Mouse (Mus musculus) B cell, adult 62 days (primary cell): ENCODE measurements around the gene Endog. TPM values are rescaled to one million over a fixed set of nuclear protein-coding genes. Genes with fewer than 3 reads are reported as not detected.

Source experiments
- total RNA-seq: library from RNA; stranded (reverse); gene quantifications from 4 replicates; pipeline ENCODE4 v1.2.4, GENCODE M21; 2023

Endog gene
- 9.1 to 10.6 TPM (median 9.8 TPM) in 4 replicates for total RNA-seq

GRCm38 (mm10) chr2:30171371-30171996, at the start of gene Endog:
Endog (plus strand) TSS chr2:30171493.

DNA sequence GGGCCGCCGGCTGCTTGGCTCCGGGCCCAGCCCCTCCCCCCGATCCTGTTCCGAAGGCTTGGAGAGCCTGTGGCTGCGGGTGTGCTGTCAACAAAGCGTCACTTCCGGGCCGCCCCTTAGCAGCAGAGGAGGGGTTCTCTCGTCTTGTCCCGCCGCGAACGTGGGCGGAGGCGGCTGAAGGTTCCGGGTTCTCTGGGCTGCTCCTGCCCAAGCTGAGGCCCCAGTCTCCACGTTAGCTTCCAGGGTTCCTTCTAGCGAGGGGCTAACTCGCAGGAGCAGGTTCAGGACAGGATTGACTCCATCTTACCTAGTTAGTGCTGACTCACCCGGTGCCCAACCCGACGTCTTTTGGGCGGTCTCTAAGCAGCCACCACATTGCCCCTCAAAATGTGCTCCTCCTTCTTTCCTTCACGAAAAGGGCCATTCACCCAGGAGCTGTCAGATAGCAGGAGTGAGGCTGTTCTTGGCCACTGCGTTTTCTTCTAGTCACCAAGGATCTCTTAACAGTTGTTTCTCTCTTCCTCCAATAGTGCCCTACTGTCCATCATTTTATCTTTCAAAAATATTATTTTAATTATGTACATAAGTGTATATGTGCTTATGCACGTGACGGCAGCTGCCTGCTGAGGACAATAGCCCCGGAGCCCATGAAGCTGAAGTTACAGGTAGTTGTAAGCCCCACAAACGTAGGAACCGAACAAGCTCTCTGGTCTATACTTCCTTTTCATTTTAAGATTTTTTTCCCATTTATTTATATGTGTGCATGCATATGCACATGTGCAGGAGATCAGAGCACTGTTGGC, 46.6 kb upstream of the Endog start, which contains the start of gene Zer1:
Gene Zer1, minus strand, starts transcription at position 114 of the 803 bp plus-strand sequence.

DNA sequence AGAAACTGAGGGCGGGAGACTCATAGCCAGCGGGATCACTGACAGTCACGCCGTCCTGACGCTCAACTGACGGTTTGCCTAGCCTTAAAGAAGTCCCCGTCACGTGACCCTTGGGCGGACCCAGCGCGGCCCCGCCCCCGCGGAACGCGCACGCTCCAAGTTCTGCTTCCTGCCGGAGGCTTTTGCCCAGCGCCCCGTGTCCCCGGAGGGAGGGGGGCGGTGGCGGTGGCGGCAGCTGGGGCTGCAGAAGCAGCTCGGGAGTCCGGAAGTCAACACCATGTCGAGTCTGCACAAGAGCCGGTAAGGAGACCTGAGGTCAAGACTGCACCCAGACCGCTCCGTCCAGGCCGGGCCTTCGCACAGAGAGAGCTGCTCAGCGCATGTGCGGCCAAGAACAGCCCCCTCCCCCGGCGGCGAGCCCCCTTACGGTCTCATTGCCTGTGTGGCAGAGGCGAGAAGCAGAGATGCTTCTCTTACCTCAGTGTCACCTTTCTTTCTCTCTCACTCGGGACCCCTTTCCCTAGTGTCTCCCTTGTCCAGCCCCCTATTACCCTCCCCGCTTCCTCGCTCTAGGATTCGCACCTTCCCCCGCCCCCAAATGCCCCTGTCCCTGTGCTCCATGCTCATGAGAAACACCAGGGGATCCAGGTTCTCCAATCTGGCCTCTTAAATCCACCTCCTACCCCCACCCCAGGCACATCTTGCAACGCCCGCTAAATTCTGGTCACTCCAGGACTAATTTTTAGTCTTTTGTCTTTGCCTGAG, 37.5 kb upstream of the Endog start, which contains the start of gene Tbc1d13:
Gene Tbc1d13, plus strand, starts transcription at position 134 of the 765 bp plus-strand sequence.

DNA sequence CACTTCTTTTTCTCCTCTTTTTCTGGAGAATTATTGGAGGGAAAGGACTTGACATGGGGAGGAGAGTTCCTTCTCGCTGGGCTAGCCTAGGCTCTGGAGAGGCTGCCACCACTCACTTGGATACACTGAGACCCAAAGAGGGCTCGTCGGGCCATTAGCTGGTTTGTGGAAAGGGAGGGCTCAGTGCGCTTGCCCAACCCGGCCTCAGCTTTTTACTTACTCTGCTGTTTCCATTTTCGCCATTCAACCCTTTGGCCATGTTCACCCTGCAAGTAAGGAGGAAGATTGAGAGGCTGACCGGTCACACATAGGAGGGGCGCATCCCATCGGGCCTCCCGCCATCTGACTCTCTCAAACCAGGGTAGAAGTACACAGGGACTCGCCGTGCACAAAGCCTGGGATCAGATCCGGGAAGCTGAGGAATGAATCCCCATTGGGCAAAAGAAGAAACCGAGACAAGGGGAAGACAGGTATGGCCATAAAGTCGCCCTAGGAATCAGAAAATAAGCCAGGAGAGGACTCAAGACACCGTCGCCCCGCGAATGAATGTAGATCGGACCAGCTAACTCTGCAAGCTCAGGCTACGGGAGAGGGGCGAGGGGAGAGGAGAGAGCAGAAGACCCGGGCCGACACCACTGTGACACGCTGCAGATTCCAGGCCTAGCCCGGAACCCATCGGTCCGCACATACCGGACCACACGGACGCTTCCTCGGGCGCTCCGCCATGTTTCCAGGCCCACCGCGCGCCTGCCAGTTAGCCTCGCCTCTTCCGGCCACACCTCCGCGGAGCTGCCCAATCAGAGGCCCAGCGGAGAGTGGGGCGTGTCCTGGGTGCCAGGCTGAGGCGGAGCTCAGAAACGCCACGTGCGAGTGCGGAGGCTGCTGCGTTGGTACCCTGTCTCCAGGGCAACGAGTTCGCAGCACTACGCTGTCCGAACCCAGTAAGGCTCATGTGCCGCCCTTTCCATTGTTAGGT, 6.7 kb downstream of the Endog start, which contains the start of gene Spout1:
Gene Spout1, minus strand, starts transcription at position 760 of the 976 bp plus-strand sequence.

GRCm38 (mm10) chr2:30205629-30206357, 34.5 kb downstream of the Endog start, which contains the start of gene Kyat1:
Kyat1 (minus strand) TSS chr2:30205847.

Other genes starting within 250 kb of the Endog start
- 70.7 to 89.4 TPM (median 75.9 TPM) in 4 replicates for gene Gle1, start 236.1 kb upstream of the Endog start, total RNA-seq
- 289 to 315 TPM (median 302 TPM) in 4 replicates for gene Sptan1, start 205.9 kb upstream of the Endog start, total RNA-seq
- 0.45 to 3.2 TPM (median 2.0 TPM) in 4 replicates for gene Wdr34, start 122.6 kb upstream of the Endog start, total RNA-seq
- gene Set, start 114.1 kb upstream of the Endog start, total RNA-seq = 248 to 281 TPM (median 262 TPM) in 4 replicates
- gene Pkn3, start 93.8 kb upstream of the Endog start, total RNA-seq = 0.88 to 2.3 TPM (median 1.7 TPM) in 4 replicates
- gene Zdhhc12, start 77.8 kb upstream of the Endog start, total RNA-seq = 13.0 to 18.0 TPM (median 14.9 TPM) in 4 replicates
- gene Zer1, start 46.9 kb upstream of the Endog start, total RNA-seq = 70.4 to 76.3 TPM (median 73.3 TPM) in 4 replicates
- gene Tbc1d13, start 37.7 kb upstream of the Endog start, total RNA-seq = 31.5 to 43.7 TPM (median 37.2 TPM) in 4 replicates
- gene Spout1, start 7.0 kb downstream of the Endog start, total RNA-seq = 21.7 to 24.0 TPM (median 22.9 TPM) in 4 replicates
- 3.4 to 7.6 TPM (median 6.2 TPM) in 4 replicates for gene Kyat1, start 34.4 kb downstream of the Endog start, total RNA-seq
- 26.3 to 31.2 TPM (median 29.3 TPM) in 4 replicates for gene Lrrc8a, start 66.2 kb downstream of the Endog start, total RNA-seq
- 2.3 to 4.4 TPM (median 4.1 TPM) in 4 replicates for gene Gm28035, start 69.1 kb downstream of the Endog start, total RNA-seq
- gene Phyhd1, start 94.7 kb downstream of the Endog start, total RNA-seq = 6.1 to 8.7 TPM (median 7.0 TPM) in 4 replicates
- gene Gm28038, start 109.5 kb downstream of the Endog start, total RNA-seq = 5.4 TPM in 1 of 4 replicates, not detected in the others
- gene Dolk, start 114.8 kb downstream of the Endog start, total RNA-seq = 8.9 to 11.2 TPM (median 10.7 TPM) in 4 replicates
- gene Nup188, start 114.9 kb downstream of the Endog start, total RNA-seq = 42.9 to 59.6 TPM (median 52.2 TPM) in 4 replicates
- 54.4 to 80.8 TPM (median 65.5 TPM) in 4 replicates for gene Sh3glb2, start 187.8 kb downstream of the Endog start, total RNA-seq
- gene Miga2, start 192.7 kb downstream of the Endog start, total RNA-seq = 17.2 to 23.8 TPM (median 18.8 TPM) in 4 replicates
- gene Dolpp1, start 220.8 kb downstream of the Endog start, total RNA-seq = 20.2 to 24.7 TPM (median 22.6 TPM) in 4 replicates
- gene Crat, start 244.3 kb downstream of the Endog start, total RNA-seq = 22.6 to 29.0 TPM (median 24.8 TPM) in 4 replicates
- 125 to 142 TPM (median 136 TPM) in 4 replicates for gene Ptpa, start 244.5 kb downstream of the Endog start, total RNA-seq